Mouse (Mus musculus) CH12.LX (cell line): ENCODE results near the gene 1700018G05Rik.
"Not testable (repeated sequence)": the region's sequence is repeated elsewhere in the genome, so short reads cannot be mapped to it uniquely, and the experiment has no call there.

Experiments used
- CTCF ChIP-seq, 2 experiments: IDR thresholded peaks in 1 of 2; conservative IDR thresholded peaks in 1 of 2; 2 replicates each; pipeline ENCODE4 v1.5.1; 2011 to 2012; ENCODE audit warnings: low read depth in 2 of 2, low read length in 2 of 2, improper control_type of control experiment in 1 of 2, inconsistent platforms in 1 of 2, mild to moderate bottlenecking in 1 of 2, moderate library complexity in 1 of 2
- EP300 ChIP-seq: IDR thresholded peaks from 2 replicates; pipeline ENCODE4 v1.6.1; 2011; ENCODE audit warnings: low read length, improper control_type of control experiment
- POLR2AphosphoS2 ChIP-seq: IDR thresholded peaks from 2 replicates; pipeline ENCODE4 v1.6.1; 2011; ENCODE audit warnings: low read depth, low read length, improper control_type of control experiment

- TF ChIP-seq CTCF (conservative IDR thresholded peaks at IDR 0.05 in 1 of 2, IDR thresholded peaks at IDR 0.05 in 1 of 2; ENCODE audit: low read depth in 2 of 2, low read length in 2 of 2); EP300; POLR2AphosphoS2: not testable (repeated sequence)
Observed at GRCm38 (mm10) chrX:102908587-102908986, 19.6 kb upstream of the 1700018G05Rik start, which contains the start of the genes Dmrtc1a and 1700011M02Rik.
